Mouse (Mus musculus): ENCODE data around the gene Ralgapa2. TPM values are rescaled to one million over a fixed set of nuclear protein-coding genes. Genes with fewer than 3 reads are reported as not detected.

Gene Ralgapa2
- total and polyA plus RNA-seq, 2 experiments from 2014 or later = 7.6 to 21.7 TPM

DNA sequence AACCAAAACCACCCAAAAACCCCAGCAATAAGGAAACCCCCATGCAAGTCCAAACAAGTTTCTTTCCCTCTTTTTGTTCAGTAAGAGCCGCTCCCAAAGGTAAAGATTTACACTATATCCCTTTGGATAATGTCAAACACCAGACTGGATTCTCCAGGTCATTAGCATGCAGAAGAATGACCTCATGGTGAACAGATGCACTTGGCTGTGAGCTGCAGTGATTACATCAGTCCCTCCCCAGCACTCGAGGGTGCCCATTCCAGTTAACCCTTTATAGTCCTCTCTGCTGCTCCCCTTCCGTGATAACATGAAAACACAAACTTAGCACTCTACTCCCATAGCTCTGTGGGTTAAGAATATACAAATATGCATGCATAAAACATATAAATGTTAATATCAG is 255.1 kb downstream of the Ralgapa2 start:
- no peak overlapping the region for H3K4me3 ChIP-seq (ENCODE audit: low read depth, low read length)
- ATAC-seq (ENCODE audit: insufficient read depth, low read depth) (no peak), DNase-seq (ENCODE audit: low spot score) (no peak)
- H3K36me3 ChIP-seq (replicated peaks; ENCODE audit: control insufficient read depth, insufficient read depth, low read length) = no peaks in the 10 kb centered on the region
- H3K4me1 ChIP-seq (ENCODE audit: control insufficient read depth, insufficient read depth) = peaks cover 4% of the 10 kb centered on the region; the same call in 1 of the 2 replicates
- H3K4me2 ChIP-seq (ENCODE audit: low read depth, low read length) = no peak overlapping the region
- 37% methylated on average over 3 of the region's 3 CpGs for WGBS
- no peak for TF ChIP-seq CTCF (IDR thresholded peaks at IDR 0.05; ENCODE audit: low read depth)
- TF ChIP-seq EP300 (IDR thresholded peaks at IDR 0.05; ENCODE audit: low read depth) = no peak
- no peak overlapping the region for H3K27ac ChIP-seq (ENCODE audit: low read depth)
- no peaks in the 10 kb centered on the region for H3K9me3 ChIP-seq (replicated peaks; ENCODE audit: control insufficient read depth, low read length)
- H3K9ac ChIP-seq (replicated peaks; ENCODE audit: low read depth, low read length) = no peak overlapping the region
- no peaks in the 10 kb centered on the region for H3K27me3 ChIP-seq (ENCODE audit: control insufficient read depth, insufficient read depth, low read length)

DNA sequence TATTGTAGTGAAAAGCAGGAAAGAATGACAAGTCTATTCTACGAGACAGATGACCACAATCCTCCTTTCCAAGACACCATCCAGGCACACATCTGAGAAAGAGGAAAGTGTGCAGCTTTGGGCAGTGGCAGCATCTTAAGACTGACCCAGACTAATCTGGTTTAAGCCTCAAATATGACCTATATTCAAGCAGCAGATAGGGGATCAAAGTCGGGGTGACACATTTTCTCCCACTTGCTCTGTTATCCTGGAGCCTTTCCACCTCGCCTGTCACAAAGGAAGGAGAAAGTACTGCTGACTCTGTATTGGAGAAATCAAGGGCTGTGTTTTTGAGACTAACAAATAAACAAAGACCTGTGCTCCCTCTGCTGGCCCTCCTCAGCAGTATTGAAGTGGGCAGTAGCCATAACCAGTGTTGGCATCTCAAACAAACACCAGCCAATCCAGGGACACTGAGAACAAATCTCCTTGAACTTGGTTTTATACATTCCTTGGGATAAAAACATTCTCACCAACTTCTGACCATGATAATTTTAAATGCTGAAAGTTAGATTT is 255.7 kb downstream of the Ralgapa2 start:
- WGBS = 61% methylated on average over 3 of the region's 3 CpGs
- H3K27me3 ChIP-seq (ENCODE audit: control insufficient read depth, insufficient read depth, low read length) = no peaks in the 10 kb centered on the region
- no peaks in the 10 kb centered on the region for H3K36me3 ChIP-seq (replicated peaks; ENCODE audit: control insufficient read depth, insufficient read depth, low read length)
- H3K4me3 ChIP-seq (ENCODE audit: low read depth, low read length) = no peak overlapping the region
- TF ChIP-seq EP300 (IDR thresholded peaks at IDR 0.05; ENCODE audit: low read depth) = no peak
- TF ChIP-seq CTCF (IDR thresholded peaks at IDR 0.05; ENCODE audit: low read depth) = peak; percentile 46
- no peak overlapping the region for H3K27ac ChIP-seq (ENCODE audit: low read depth)
- no peak overlapping the region for H3K9ac ChIP-seq (replicated peaks; ENCODE audit: low read depth, low read length)
- no peak for ATAC-seq (ENCODE audit: insufficient read depth, low read depth)
- peaks cover 4% of the 10 kb centered on the region; the same call in 1 of the 2 replicates for H3K4me1 ChIP-seq (ENCODE audit: control insufficient read depth, insufficient read depth)
- DNase-seq (ENCODE audit: low spot score) = peak; percentile 15
- no peaks in the 10 kb centered on the region for H3K9me3 ChIP-seq (replicated peaks; ENCODE audit: control insufficient read depth, low read length)
- no peak overlapping the region for H3K4me2 ChIP-seq (ENCODE audit: low read depth, low read length)

DNA sequence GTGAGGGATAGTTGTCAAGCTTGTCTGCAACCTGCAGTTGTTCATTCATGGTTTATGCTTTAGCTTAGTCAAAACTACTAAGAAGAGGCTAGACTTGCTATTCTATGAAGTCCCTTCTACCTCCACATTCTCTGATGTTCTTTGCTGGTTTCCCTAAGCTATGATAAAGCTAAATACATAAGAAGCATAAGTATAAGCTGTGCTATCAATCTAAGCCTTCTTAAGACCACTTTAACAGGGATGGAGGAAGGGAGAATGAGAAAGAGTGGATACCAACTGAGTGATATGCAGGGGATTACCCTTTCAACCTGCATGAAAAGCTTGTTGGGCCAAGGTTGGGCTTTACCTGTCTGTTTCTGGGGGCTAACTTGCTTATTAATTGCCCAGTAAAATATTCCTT is 256.5 kb downstream of the Ralgapa2 start:
- DNase-seq (ENCODE audit: low spot score) (no peak), ATAC-seq (ENCODE audit: insufficient read depth, low read depth) (no peak)
- H3K36me3 ChIP-seq (replicated peaks; ENCODE audit: control insufficient read depth, insufficient read depth, low read length) = no peaks in the 10 kb centered on the region
- H3K27me3 ChIP-seq (ENCODE audit: control insufficient read depth, insufficient read depth, low read length) = no peaks in the 10 kb centered on the region
- H3K4me2 ChIP-seq (ENCODE audit: low read depth, low read length) = no peak overlapping the region
- H3K9ac ChIP-seq (replicated peaks; ENCODE audit: low read depth, low read length) = no peak overlapping the region
- H3K4me3 ChIP-seq (ENCODE audit: low read depth, low read length) = no peak overlapping the region
- H3K9me3 ChIP-seq (replicated peaks; ENCODE audit: control insufficient read depth, low read length) = no peaks in the 10 kb centered on the region
- TF ChIP-seq CTCF (IDR thresholded peaks at IDR 0.05; ENCODE audit: low read depth) = no peak
- no peak for TF ChIP-seq EP300 (IDR thresholded peaks at IDR 0.05; ENCODE audit: low read depth)
- peaks cover 4% of the 10 kb centered on the region; the same call in 1 of the 2 replicates for H3K4me1 ChIP-seq (ENCODE audit: control insufficient read depth, insufficient read depth)
- H3K27ac ChIP-seq (ENCODE audit: low read depth) = no peak overlapping the region

DNA sequence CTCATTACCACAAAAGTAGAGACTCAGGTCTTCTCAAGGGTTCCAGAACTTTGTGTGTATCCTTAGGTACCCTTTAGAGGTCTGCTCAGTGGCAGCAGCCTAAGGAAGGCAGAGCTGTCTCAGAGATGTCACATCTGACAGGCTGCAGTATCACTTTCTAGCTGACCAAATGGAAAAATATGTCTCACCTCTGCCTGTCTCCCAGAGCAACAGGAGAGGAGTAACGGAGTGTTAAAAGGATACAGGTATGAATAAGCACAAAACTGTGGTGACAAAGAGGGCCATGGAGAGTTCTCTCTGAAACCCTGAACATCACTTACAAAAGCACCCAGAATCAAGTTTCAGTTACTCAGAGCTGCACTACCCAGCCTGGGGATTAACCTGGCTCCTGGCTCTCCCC is 257.8 kb downstream of the Ralgapa2 start:
- DNase-seq (ENCODE audit: low spot score) = no peak
- TF ChIP-seq CTCF (IDR thresholded peaks at IDR 0.05; ENCODE audit: low read depth) (no peak), EP300 (IDR thresholded peaks at IDR 0.05; ENCODE audit: low read depth) (no peak)
- H3K27me3 ChIP-seq (ENCODE audit: control insufficient read depth, insufficient read depth, low read length) = no peaks in the 10 kb centered on the region
- H3K9me3 ChIP-seq (replicated peaks; ENCODE audit: control insufficient read depth, low read length) = no peaks in the 10 kb centered on the region
- no peak overlapping the region for H3K27ac ChIP-seq (ENCODE audit: low read depth)
- peaks cover 4% of the 10 kb centered on the region; the same call in 1 of the 2 replicates for H3K4me1 ChIP-seq (ENCODE audit: control insufficient read depth, insufficient read depth)
- WGBS = 63% methylated on average over 1 of the region's 1 CpGs
- H3K4me2 ChIP-seq (ENCODE audit: low read depth, low read length) = no peak overlapping the region
- no peaks in the 10 kb centered on the region for H3K36me3 ChIP-seq (replicated peaks; ENCODE audit: control insufficient read depth, insufficient read depth, low read length)
- H3K4me3 ChIP-seq (ENCODE audit: low read depth, low read length) = no peak overlapping the region
- no peak overlapping the region for H3K9ac ChIP-seq (replicated peaks; ENCODE audit: low read depth, low read length)
- ATAC-seq (ENCODE audit: insufficient read depth, low read depth) = no peak

DNA sequence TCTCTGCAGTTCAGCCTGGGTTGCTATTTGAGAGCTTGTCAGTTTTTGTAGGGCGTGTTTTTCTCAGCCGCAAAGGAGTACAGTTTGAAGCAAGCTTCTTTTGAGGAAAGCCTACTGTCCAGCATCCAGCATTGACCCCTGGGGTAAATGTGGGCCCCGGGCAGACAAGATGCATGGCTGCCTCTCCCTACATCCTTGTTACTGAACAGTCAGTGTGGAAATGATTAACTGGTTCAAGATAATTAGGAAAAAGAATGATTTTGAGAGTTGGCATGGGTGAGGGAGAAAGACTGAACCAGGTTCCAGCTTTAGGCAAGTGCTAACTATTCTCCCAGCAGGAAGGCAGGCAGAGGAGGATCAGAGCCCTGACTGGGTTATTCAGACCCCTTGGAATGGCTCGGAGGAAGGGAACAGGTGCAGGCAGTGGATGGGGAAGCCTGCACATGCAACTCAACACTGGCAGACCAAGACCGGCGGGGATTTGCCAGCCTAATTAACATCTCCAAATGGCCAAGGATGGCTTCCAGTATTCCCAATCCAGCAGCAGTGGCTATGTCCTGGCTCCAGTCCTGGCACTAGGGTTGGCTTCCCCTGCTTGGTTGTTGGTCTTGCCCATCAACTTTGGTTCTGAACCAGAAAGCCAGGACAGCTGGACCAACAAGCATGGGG is 261.8 kb downstream of the Ralgapa2 start:
- DNase-seq (ENCODE audit: low spot score) (no peak), ATAC-seq (ENCODE audit: insufficient read depth, low read depth) (no peak)
- H3K27ac ChIP-seq (ENCODE audit: low read depth) = no peak overlapping the region
- H3K4me2 ChIP-seq (ENCODE audit: low read depth, low read length) = no peak overlapping the region
- WGBS = 82% methylated on average over 6 of the region's 6 CpGs
- 0 out of 2 replicates have a peak, but pooled peaks cover 3% of the 10 kb centered on the region for H3K4me1 ChIP-seq (ENCODE audit: control insufficient read depth, insufficient read depth)
- no peaks in the 10 kb centered on the region for H3K9me3 ChIP-seq (replicated peaks; ENCODE audit: control insufficient read depth, low read length)
- H3K4me3 ChIP-seq (ENCODE audit: low read depth, low read length) = no peak overlapping the region
- 0 out of 2 replicates have a peak, but pooled peaks cover 9% of the 10 kb centered on the region for H3K36me3 ChIP-seq (replicated peaks; ENCODE audit: control insufficient read depth, insufficient read depth, low read length)
- H3K27me3 ChIP-seq (ENCODE audit: control insufficient read depth, insufficient read depth, low read length) = no peaks in the 10 kb centered on the region
- no peak overlapping the region for H3K9ac ChIP-seq (replicated peaks; ENCODE audit: low read depth, low read length)
- no peak for TF ChIP-seq EP300 (IDR thresholded peaks at IDR 0.05; ENCODE audit: low read depth)
- no peak for TF ChIP-seq CTCF (IDR thresholded peaks at IDR 0.05; ENCODE audit: low read depth)

Data from heart, postnatal 0 days (tissue).